In genomic region chr7:34737206-34737605, GRCm38 (mm10) we compare ENCODE assay signal across 23 mouse cellular contexts.
"Had no signal": no experiment of that assay in that cellular context is flagged by ENCODE, and none has a peak within 500 bp of the region (broad histone marks: within the 10 kb centered on the region; RNA-seq: fewer than 3 reads in every experiment).

No protein-coding gene starts in this region.

- H3K9me3 ChIP-seq: hindbrain, embryonic 13.5 days; hindbrain, embryonic 15.5 days; limb, embryonic 13.5 days; limb, embryonic 15.5 days; liver, embryonic 12.5 days had no signal

- DNase-seq: gastrocnemius, adult 2 months; gastrocnemius, postnatal 10 days; gastrocnemius, postnatal 25 days; heart, adult 2 months; heart, postnatal 10 days; heart, postnatal 4 days; kidney, adult 18-20 months; kidney, adult 8-10 months; kidney, postnatal 10 days; kidney, postnatal 25 days; kidney, postnatal 4 days; layer of hippocampus, postnatal 36 days; left cerebral cortex, postnatal 4 days had no signal

- H3K27ac ChIP-seq: gastrocnemius, adult 2 months; heart, adult 2 months; hindbrain, embryonic 13.5 days; hindbrain, embryonic 15.5 days; layer of hippocampus, adult 2 months; limb, embryonic 13.5 days; limb, embryonic 15.5 days; liver, embryonic 12.5 days; liver, embryonic 14.5 days had no signal

- ATAC-seq: inflammation-experienced regulatory T-cells, adult 6 months; intestine, postnatal 0 days; liver, embryonic 12.5 days had no signal

- H3K4me3 ChIP-seq: gastrocnemius, adult 2 months; heart, adult 2 months; heart, embryonic 12.5 days; hindbrain, embryonic 13.5 days; hindbrain, embryonic 15.5 days; layer of hippocampus, adult 2 months; limb, embryonic 13.5 days; limb, embryonic 15.5 days; liver, embryonic 12.5 days had no signal

- H3K36me3 ChIP-seq: heart, embryonic 12.5 days; hindbrain, embryonic 13.5 days; hindbrain, embryonic 15.5 days; limb, embryonic 13.5 days; limb, embryonic 15.5 days; liver, embryonic 12.5 days had no signal

- H3K27me3 ChIP-seq: heart, embryonic 12.5 days; hindbrain, embryonic 13.5 days; hindbrain, embryonic 15.5 days; limb, embryonic 13.5 days; limb, embryonic 15.5 days; liver, embryonic 12.5 days had no signal

- H3K4me2 ChIP-seq: heart, embryonic 12.5 days; hindbrain, embryonic 13.5 days; hindbrain, embryonic 15.5 days; limb, embryonic 13.5 days; limb, embryonic 15.5 days; liver, embryonic 12.5 days had no signal

- H3K9ac ChIP-seq: heart, embryonic 12.5 days; hindbrain, embryonic 13.5 days; hindbrain, embryonic 15.5 days; limb, embryonic 13.5 days; limb, embryonic 15.5 days; liver, embryonic 12.5 days; liver, embryonic 14.5 days had no signal

- H3K4me1 ChIP-seq: limb, embryonic 15.5 days; liver, embryonic 12.5 days had no signal
